Mouse (Mus musculus) stomach, postnatal 0 days (tissue): Measurements from ENCODE around the gene Spag5. TPM values are rescaled to one million over a fixed set of nuclear protein-coding genes. Genes with fewer than 3 reads are reported as not detected.

Experiments used
- ATAC-seq: fragments of 200-750 bp; cut with Nextera tagmentation; 2 replicates; pipeline ENCODE4 v1.8.0; 2017; ENCODE audit not compliant: low FRiP score, low TSS enrichment
- DNase-seq: peaks from one replicate; pipeline ENCODE4 v3.0.0-alpha.2; 2016; ENCODE audit warnings: low spot score
- H3K27ac ChIP-seq: fragments of 300-500 bp; sonication (generic); replicated peaks from 2 replicates; pipeline ENCODE4 v1.5.1; 2014; ENCODE audit warnings: mild to moderate bottlenecking, control low read depth
- H3K27me3 ChIP-seq: fragments of 300-500 bp; sonication (generic); 2 replicates; pipeline ENCODE4 v1.6.1; 2014; ENCODE audit warnings: low read length; ENCODE audit not compliant: control insufficient read depth, insufficient read depth
- H3K36me3 ChIP-seq: fragments of 300-500 bp; sonication (generic); 2 replicates; pipeline ENCODE4 v1.6.1; 2014; ENCODE audit warnings: low read length, mixed read lengths; ENCODE audit not compliant: control insufficient read depth, insufficient read depth
- H3K4me1 ChIP-seq: fragments of 300-500 bp; sonication (generic); replicated peaks from 2 replicates; pipeline ENCODE4 v1.6.1; 2014; ENCODE audit warnings: antibody characterized with exemption; ENCODE audit not compliant: control insufficient read depth, insufficient read depth
- H3K4me2 ChIP-seq: fragments of 300-500 bp; sonication (generic); replicated peaks from 2 replicates; pipeline ENCODE4 v1.6.1; 2014; ENCODE audit warnings: low read depth, mild to moderate bottlenecking, control low read depth, moderate library complexity
- H3K4me3 ChIP-seq: fragments of 300-500 bp; sonication (generic); 2 replicates; pipeline ENCODE4 v1.5.1; 2014; ENCODE audit warnings: low read depth, low read length, control low read depth
- H3K9ac ChIP-seq: fragments of 300-500 bp; sonication (generic); 2 replicates; pipeline ENCODE4 v1.6.1; 2014; ENCODE audit warnings: mild to moderate bottlenecking, low read length, control low read depth, mixed read lengths
- H3K9me3 ChIP-seq: fragments of 300-500 bp; sonication (generic); 2 replicates; pipeline ENCODE4 v1.6.1; 2016; ENCODE audit warnings: low read length; ENCODE audit not compliant: control insufficient read depth
- CTCF ChIP-seq: IDR thresholded peaks from 2 replicates; pipeline ENCODE4 v1.5.1; 2016; ENCODE audit warnings: antibody characterized with exemption, low read depth, mild to moderate bottlenecking, moderate library complexity
- EP300 ChIP-seq: optimal IDR thresholded peaks from 2 replicates; pipeline ENCODE3; 2016; ENCODE audit warnings: antibody characterized with exemption
- WGBS: fragments of 180-500 bp; shearing (Covaris S2); extraction: QIAGEN DNeasy Blood & Tissue Kit; methylation state at CpG from one replicate; pipeline ENCODE4 v1.1.7; 2014; 5-methylcytosine and 5-hydroxymethylcytosine counted together
- polyA plus RNA-seq: library from polyadenylated mRNA; unstranded; fragments of >200 nt; fragmentation: Nextera tagmentation; extraction: Ambion mirVana; gene quantifications from 2 replicates; pipeline ENCODE4 v1.2.1, GENCODE M21; 2015

The Spag5 gene
- 4.4 and 5.7 TPM in 2 replicates for polyA plus RNA-seq

DNA sequence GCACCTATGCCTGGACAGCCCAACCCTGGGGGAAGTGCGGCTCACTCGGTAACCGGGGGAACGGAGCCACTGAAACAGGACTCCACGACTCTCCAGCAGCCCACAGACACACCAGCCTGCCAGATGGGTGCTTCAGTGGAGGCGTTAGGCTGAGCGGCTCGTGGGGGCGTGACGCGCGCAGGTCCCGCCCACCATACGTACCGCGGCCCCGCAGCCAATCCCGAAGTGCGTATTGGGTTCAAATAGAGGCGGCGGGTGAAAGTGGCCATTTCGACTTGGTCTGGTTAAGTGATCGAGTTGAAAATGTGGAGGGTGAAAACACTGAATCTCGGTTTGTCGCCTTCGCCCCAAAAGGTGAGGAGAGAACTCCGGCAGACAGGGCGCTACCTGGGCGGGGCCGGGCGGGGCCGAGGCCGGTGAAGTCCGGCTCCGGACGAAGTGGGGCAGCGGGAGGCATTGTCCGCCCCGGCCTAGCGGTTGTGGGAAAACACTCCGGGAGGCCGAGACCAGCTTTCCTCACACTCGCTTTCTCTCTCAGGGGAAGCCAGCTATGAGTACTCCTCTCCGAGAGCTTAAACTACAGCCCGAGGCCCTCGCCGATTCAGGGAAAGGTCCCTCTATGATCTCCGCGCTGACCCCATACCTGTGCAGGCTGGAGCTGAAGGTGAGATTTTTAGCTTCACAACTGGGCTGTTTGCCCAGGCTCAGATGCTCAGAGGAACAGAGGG is at the start of gene Spag5:
Gene Spag5, plus strand, starts transcription at position 173 of the 728 bp plus-strand sequence.
- Histone ChIP-seq H3K4me1 (no peaks in the 10 kb centered on the region), H3K27me3 (no peaks in the 10 kb centered on the region), H3K27ac (no peak within 1 kb of the TSS), H3K9me3 (no peaks in the 10 kb centered on the region), H3K9ac (peak within 1 kb of the TSS; percentile 61), H3K4me3 (peak within 1 kb of the TSS; percentile 64), H3K4me2 (peak within 1 kb of the TSS; percentile 79), H3K36me3 (peaks cover 3% of the 10 kb centered on the region; the same call in 1 of the 2 replicates)
- ATAC-seq (peak; percentile 99), DNase-seq (peak; percentile 90)
- WGBS = under 1% methylated on average over 49 of the region's 49 CpGs
- no peak for TF ChIP-seq CTCF
- TF ChIP-seq EP300 = no peak

DNA sequence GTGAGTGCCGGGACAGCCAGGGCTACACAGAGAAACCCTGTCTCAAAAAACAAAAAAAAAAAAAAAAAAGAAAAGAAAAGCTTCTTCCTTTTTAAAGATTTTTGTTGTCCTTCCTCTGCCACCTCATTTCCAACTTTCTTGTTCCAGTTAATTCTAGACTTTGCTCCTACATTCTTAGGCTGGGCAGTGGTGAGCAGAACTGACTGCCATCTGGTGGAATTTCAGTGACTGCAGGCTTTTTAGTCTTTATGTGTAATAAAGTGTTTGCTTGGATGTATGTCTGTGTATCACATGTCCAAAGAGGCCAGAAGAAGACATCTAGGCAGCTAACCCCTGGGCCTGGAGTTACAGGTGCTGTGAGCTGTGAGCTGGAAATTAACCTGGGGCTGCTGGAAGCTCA is 44.7 kb upstream of the Spag5 start:
- H3K9me3 ChIP-seq = no peaks in the 10 kb centered on the region
- H3K27me3 ChIP-seq = no peaks in the 10 kb centered on the region
- H3K4me2 ChIP-seq = no peak overlapping the region
- H3K4me1 ChIP-seq = no peaks in the 10 kb centered on the region
- TF ChIP-seq EP300 (no peak), CTCF (peak; percentile 68)
- H3K27ac ChIP-seq = no peak overlapping the region
- DNase-seq (no peak), ATAC-seq (no peak)
- 80% methylated on average over 1 of the region's 1 CpGs for WGBS
- H3K9ac ChIP-seq = no peak overlapping the region
- H3K4me3 ChIP-seq = no peak overlapping the region
- peaks cover 3% of the 10 kb centered on the region; the same call in 1 of the 2 replicates for H3K36me3 ChIP-seq

DNA sequence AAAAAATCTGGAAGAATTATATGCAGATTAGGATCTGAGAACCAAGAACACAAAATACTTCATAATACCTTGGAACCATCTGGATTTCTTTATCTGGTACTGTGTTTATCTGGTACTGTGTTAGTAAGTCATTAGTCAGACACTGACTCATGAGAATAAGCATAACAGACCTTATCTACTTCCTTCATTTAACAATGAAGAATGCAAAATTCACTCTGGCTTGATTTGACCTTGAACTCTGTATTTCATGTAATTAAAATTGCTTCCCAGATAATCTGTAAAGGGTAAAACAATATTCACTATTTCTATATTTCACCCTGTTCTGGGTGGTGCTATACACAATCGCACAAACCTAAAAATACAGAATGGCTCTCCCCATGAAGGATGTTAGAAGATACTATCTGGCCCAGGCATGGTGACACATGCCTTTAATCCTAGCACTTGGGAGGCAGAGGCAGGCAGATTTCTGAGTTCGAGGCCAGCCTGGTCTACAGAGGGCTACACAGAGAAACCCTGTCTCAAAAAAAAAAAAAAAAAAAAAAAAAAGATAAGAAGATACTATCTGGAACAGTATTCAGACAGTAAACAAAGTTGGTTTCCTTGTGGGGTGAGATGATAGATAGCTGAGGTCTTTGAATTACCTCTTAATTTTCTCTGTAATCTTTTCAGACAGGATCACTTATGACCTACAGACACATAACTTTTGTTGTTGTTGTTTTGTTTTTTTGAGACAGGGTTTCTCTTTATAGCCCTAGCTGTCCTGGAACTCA is 40.7 kb upstream of the Spag5 start:
- peak overlapping the region; percentile 76 for H3K4me2 ChIP-seq
- H3K4me1 ChIP-seq = no peaks in the 10 kb centered on the region
- H3K4me3 ChIP-seq = peak overlapping the region; percentile 90
- TF ChIP-seq CTCF (no peak), EP300 (no peak)
- H3K9me3 ChIP-seq = no peaks in the 10 kb centered on the region
- ATAC-seq = no peak
- H3K9ac ChIP-seq = no peak overlapping the region
- H3K27ac ChIP-seq = no peak overlapping the region
- no peaks in the 10 kb centered on the region for H3K36me3 ChIP-seq
- DNase-seq = no peak
- WGBS = 86% methylated on average over 2 of the region's 2 CpGs
- no peaks in the 10 kb centered on the region for H3K27me3 ChIP-seq

- WGBS = under 1% methylated on average over 103 of the region's 115 CpGs
Observed at GRCm38 (mm10) chr11:78261380-78262352, 39.7 kb upstream of the Spag5 start, which contains the start of gene 2610507B11Rik. TSS of gene 2610507B11Rik (plus strand) at chr11:78261752.

GRCm38 (mm10) chr11:78262550-78262949 is 38.8 kb upstream of the Spag5 start:
- no peak overlapping the region; the same call in 1 of the 2 replicates for H3K9ac ChIP-seq
- 3% methylated on average over 8 of the region's 8 CpGs for WGBS

More at GRCm38 (mm10) chr11:78261380-78262352, 39.7 kb upstream of the Spag5 start, which contains the start of gene 2610507B11Rik:
- peaks cover 3% of the 10 kb centered on the region; the same call in 1 of the 2 replicates for H3K36me3 ChIP-seq
- peak within 1 kb of the TSS; percentile 85 for H3K9ac ChIP-seq
- DNase-seq (peak; percentile 98), ATAC-seq (peak; percentile 95)
- H3K27me3 ChIP-seq = no peaks in the 10 kb centered on the region
- TF ChIP-seq EP300 (no peak), CTCF (peak; percentile 37)
- peak within 1 kb of the TSS; percentile 90 for H3K4me3 ChIP-seq
- H3K9me3 ChIP-seq = no peaks in the 10 kb centered on the region
- peak within 1 kb of the TSS; percentile 76 for H3K4me2 ChIP-seq
- H3K4me1 ChIP-seq = no peaks in the 10 kb centered on the region
- peak within 1 kb of the TSS; percentile 88 for H3K27ac ChIP-seq

More at GRCm38 (mm10) chr11:78262550-78262949, 38.8 kb upstream of the Spag5 start:
- no peaks in the 10 kb centered on the region for H3K9me3 ChIP-seq
- no peaks in the 10 kb centered on the region for H3K4me1 ChIP-seq
- DNase-seq = peak; percentile 73
- TF ChIP-seq EP300 (no peak), CTCF (peak; percentile 80)
- H3K27ac ChIP-seq = peak overlapping the region; percentile 19; the same call in 1 of the 2 replicates
- ATAC-seq = 0 out of 2 replicates have a peak, but pooled peaks have one; percentile 6
- peaks cover 7% of the 10 kb centered on the region; the same call in 1 of the 2 replicates for H3K36me3 ChIP-seq
- H3K4me2 ChIP-seq = peak overlapping the region; percentile 76
- no peaks in the 10 kb centered on the region for H3K27me3 ChIP-seq
- H3K4me3 ChIP-seq = peak overlapping the region; percentile 90
